Mouse (Mus musculus): ENCODE measurements at regions not wholly inside any gene's neighbourhood (a gene's known extent, or its start where the extent isn't known, plus 50 kb on each side); places are given as distances from the start of the nearest gene placed in this dataset.

DNA sequence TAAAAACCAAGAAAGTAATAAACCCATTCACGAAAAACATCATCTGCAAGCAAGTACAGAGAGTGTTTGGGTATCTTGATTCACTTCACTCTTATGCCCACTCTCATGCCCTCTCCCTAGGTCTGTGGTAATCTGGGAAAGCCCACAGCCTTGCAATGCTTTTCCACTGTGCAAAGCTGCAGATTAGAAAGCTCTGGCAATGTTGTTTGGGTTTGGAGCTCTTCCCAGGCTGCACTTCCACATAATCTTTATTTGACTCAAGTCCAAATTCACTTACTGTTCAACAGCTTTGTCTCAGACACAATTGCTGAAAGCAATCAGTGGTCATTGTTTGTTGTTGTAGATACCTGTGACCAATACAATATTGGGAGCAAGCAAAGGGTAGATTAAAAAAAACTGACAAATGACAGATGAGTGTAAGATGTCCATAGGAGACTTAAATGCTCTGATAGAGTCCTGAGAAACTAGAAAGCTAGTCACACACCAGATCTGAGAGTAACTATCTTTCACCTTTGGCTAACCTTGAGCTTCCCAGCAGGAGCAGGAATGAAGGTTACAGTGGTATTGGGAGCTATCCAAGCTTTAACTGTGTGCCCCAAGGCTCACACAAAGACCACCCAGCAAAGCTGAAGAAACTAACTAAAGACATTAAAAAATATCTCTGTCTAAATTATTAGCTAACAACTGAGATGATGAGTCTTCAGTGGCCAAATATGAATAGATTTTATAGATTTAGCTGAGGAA is 325.7 kb upstream of the Klf12 start:
- DNase-seq (ENCODE audit: low read depth), result no peak

GRCm38 (mm10) chr14:100607109-100607508 is 322.6 kb upstream of the Klf12 start:
- no peak for DNase-seq (ENCODE audit: low read depth)

GRCm38 (mm10) chr14:100600886-100601451 is 316.5 kb upstream of the Klf12 start:
- DNase-seq (ENCODE audit: low read depth), result no peak

DNA sequence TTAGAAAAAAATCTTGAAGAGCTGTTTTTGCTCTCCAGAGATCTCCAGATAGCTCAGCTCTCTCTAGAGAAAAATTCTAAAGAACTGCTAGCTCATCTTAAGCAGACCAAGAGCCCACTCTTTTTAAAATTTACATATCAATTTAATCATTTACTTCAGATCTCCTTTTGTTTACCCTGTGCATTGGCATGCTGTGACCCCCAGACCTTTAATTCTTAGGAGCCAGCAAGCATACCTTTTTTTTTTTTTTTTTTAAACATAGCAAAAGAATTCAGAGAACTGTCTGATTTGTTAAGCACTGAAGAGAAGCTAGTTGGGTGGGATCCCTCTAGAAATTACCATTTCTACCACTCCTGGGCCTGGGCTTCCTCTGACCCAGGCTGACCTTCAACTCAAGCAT is 285.5 kb upstream of the Klf12 start:
- DNase-seq (ENCODE audit: low read depth), result no peak

GRCm38 (mm10) chr14:100561884-100562283 is 277.4 kb upstream of the Klf12 start:
- no peak for DNase-seq (ENCODE audit: low read depth)

DNA sequence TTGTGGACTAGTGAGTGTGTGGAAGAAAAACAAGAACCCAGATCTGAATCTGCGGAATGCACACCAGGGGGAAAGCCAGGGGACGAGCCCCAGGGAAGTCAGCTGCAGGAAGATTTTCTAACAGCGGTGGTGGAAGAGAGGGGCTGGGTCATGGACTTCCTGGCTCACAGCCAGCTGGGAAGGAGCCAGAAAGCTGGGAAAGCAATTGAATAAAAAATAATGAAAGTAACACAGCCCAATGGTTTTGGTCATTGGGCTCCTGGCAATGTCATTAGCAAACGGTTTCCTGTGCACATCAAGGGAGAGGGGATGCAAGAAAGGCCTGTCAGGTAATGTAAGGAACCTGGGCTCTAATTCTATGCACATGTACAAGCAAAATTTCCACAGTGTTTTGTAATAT is 273.9 kb upstream of the Klf12 start:
- DNase-seq (ENCODE audit: low read depth), result no peak

DNA sequence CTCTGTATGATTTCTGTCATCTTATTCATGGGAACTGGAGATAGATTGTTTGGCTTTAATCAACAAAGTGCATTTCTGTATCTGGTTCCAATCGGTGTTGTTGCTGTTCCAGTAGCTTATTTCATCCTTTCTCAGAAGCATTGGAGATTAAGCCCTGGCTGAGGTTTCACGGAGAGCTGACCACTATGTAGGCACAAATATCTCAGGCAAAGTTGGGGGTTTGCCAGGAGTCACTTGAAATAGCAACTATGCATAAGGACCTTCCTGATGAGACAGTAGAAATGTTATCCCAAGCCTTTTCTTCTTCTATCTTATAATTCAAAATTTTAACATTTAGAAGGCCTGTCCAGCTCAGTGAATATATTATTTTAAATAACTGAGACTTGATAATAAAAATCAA is 268.0 kb upstream of the Klf12 start:
- DNase-seq (ENCODE audit: low read depth), result no peak

DNA sequence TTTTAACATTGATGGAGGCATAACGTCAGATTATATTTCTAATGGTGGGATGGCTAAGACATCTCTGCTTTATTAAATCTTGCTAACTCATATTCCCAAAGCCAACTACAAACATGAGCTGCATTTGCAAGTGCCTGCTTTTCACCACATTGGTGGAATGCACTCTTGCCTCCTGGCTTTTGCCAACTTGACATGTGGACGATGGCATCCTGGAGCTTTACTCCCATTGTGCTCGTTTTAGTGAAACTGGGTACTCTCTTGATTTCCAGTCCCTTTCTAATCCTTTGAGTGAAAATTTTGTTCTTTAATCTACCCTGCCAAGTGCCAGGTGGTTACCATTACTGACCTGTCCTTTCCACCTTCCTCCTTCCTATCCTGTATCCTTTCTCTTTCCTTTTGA is 265.8 kb upstream of the Klf12 start:
- no peak for DNase-seq (ENCODE audit: low read depth)

GRCm38 (mm10) chr14:100530217-100530616 is 245.7 kb upstream of the Klf12 start:
- DNase-seq (ENCODE audit: low read depth), result no peak

GRCm38 (mm10) chr14:100529758-100530157 is 245.3 kb upstream of the Klf12 start:
- DNase-seq (ENCODE audit: low read depth), result no peak

DNA sequence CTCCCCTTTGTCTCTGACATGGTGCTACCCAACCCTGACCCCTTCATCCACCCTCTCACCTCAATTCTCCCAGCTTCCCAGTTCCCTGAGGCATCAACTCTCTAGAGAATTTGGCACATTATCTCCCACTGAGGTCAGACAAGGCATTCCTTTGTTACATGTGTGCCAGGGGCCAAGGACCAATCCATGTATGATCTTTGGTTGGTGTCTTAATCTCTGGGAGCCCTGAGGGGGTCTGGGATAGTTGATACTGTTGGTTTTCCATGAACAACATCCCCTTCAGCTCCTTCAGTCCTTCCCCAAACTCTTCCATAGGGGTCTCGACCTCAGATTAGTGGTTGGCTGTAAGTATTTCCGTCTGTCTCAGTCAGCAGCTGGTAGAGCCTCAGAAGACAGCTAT is 224.9 kb upstream of the Klf12 start:
- DNase-seq (ENCODE audit: low read depth), result no peak

DNA sequence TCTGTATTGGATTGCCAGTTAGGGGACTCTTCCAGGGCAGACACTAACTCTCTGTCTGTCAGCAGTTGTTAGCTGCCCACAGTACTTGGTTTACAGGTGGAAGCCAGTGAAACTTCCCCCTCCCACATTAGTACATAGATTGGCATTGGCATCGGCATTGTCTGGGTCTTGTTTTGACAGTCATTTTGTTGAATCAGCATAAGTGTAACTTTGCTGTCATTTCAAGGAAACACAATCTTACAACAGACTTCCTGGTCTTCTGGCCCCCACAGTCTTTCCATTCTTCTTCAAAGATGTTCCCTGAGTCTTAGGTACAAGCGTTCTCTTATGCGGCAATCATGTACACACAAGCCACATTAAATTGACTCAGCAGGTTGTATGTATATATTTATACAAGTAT is 223.6 kb upstream of the Klf12 start:
- no peak for DNase-seq (ENCODE audit: low read depth)

- no peak for DNase-seq (ENCODE audit: low read depth)
Observed at GRCm38 (mm10) chr14:100507616-100508015, 223.1 kb upstream of the Klf12 start.

DNA sequence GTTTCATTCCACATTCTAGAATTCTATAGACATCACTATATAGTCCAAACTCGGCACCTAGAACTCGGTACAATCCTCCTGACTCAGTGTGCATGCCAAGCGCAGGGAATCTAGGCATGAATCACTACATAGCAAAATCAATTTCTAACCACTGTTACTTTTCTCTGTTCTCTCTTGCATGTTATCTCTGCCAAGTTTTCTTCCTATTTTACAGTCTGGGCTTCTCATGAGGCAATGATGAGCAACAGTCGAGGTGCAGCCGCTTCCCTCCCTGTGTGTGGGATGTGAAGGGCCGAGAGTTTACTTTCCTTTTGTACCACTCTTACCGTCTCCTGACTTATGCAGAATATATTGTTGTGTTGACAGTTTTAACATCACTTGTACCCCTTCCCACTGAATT is 204.4 kb upstream of the Klf12 start:
- no peak for DNase-seq (ENCODE audit: low read depth)

- DNase-seq (ENCODE audit: low read depth), result no peak
Observed at GRCm38 (mm10) chr14:100485489-100485888, 201.0 kb upstream of the Klf12 start.

GRCm38 (mm10) chr14:100484101-100484500 is 199.6 kb upstream of the Klf12 start:
- DNase-seq (ENCODE audit: low read depth), result no peak

DNA sequence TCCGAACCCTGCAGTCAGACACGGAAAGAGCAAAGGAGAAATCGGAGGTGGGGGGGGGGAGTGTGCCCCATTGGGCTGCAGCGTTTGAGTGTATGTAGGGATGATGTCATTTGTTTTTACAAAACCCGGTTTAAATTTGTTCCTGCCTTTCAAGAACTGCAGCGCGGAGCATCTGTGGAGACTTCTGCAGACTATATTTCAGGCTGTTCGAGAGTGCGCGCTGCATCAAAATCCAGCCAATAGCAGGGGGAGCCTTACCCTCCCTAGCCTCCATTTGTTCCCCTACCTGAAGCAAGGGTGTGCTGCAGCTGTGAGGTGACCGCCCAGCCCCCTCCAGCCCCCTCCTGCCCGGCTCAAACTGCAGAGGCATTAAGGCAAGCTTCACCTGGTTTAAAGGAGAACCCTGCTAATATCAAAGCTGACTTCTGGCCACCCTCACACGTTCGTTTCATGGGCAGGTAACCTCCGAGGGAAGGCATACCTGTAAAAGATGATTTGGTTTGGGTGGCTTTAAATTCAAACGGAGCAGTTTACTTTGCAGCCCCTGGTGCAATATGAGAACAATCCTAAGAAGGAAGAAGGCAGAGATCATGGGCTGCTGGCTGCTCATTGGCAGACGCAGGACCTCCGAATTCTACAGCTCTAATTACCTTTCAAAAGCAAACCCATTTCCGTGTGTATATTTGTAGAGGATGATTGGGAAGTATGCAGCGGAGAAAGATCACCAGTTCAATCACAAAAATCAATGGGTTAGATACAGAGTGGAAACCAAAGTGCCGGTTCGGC is 193.3 kb upstream of the Klf12 start:
- no peak for DNase-seq (ENCODE audit: low read depth)

DNA sequence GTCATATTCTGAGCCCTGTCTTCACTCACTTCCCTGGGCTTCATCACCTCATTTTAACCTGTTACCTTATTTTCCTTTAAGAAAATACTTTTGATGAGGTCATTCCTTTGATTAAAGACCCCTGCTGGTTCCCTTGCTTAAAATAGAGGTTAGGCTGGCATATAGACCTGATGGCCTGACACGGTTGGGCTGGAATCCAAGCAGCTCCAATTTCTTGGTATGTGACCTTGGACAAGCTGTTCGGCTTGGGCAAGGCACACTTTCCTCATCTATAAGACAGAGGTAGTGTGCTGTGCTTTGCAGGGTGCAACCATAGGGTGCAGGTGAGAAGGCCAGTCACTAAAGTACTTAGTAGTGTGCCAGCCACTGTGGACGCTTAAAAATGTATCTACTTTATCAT is 183.8 kb upstream of the Klf12 start:
- DNase-seq (ENCODE audit: low read depth), result no peak

- no peak for DNase-seq (ENCODE audit: low read depth)
Observed at GRCm38 (mm10) chr14:100462321-100462720, 177.8 kb upstream of the Klf12 start.

GRCm38 (mm10) chr14:100461141-100462043 is 176.9 kb upstream of the Klf12 start:
- DNase-seq (ENCODE audit: low read depth), result no peak

- DNase-seq (ENCODE audit: low read depth), result no peak
Observed at GRCm38 (mm10) chr14:100459601-100460290, 175.3 kb upstream of the Klf12 start.

Data from 416B (cell line).